Mouse (Mus musculus) neural tube, embryonic 11.5 days (tissue): ENCODE measurements around the gene Alox12. TPM values are rescaled to one million over a fixed set of nuclear protein-coding genes. Genes with fewer than 3 reads are reported as not detected.

ENCODE experiments used
- ATAC-seq: fragments of 200-750 bp; cut with Nextera tagmentation; 2 replicates; pipeline ENCODE4 v1.8.0; 2017; ENCODE audit warnings: moderate number of reproducible peaks, mild to moderate bottlenecking, moderate TSS enrichment, moderate library complexity; ENCODE audit not compliant: insufficient read depth, low FRiP score, low TSS enrichment
- DNase-seq: peaks from one replicate; pipeline ENCODE4 v3.0.0-alpha.2; 2015; ENCODE audit warnings: low spot score
- H3K27ac ChIP-seq: fragments of 300-500 bp; sonication (generic); 2 replicates; pipeline ENCODE4 v1.5.1; 2014; ENCODE audit warnings: low read depth, mild to moderate bottlenecking, low read length
- H3K27me3 ChIP-seq: fragments of 300-500 bp; sonication (generic); 2 replicates; pipeline ENCODE4 v1.6.1; 2014; ENCODE audit warnings: mild to moderate bottlenecking, low read length, mixed read lengths; ENCODE audit not compliant: control insufficient read depth, insufficient read depth
- H3K36me3 ChIP-seq: fragments of 300-500 bp; sonication (generic); 2 replicates; pipeline ENCODE4 v1.6.1; 2014; ENCODE audit warnings: mild to moderate bottlenecking, low read length, moderate library complexity, mixed read lengths; ENCODE audit not compliant: control insufficient read depth, insufficient read depth
- H3K4me1 ChIP-seq: fragments of 300-500 bp; sonication (generic); 2 replicates; pipeline ENCODE4 v1.6.1; 2014; ENCODE audit warnings: low read length, mixed read lengths; ENCODE audit not compliant: control insufficient read depth, insufficient read depth
- H3K4me2 ChIP-seq: fragments of 300-500 bp; sonication (generic); 2 replicates; pipeline ENCODE4 v1.6.1; 2014; ENCODE audit warnings: low read depth, mild to moderate bottlenecking, moderate library complexity
- H3K4me3 ChIP-seq: fragments of 300-500 bp; sonication (generic); 2 replicates; pipeline ENCODE4 v1.5.1; 2014; ENCODE audit warnings: low read depth, low read length
- H3K9ac ChIP-seq: fragments of 300-500 bp; sonication (generic); 2 replicates; pipeline ENCODE4 v1.6.1; 2014; ENCODE audit warnings: mild to moderate bottlenecking, low read length
- H3K9me3 ChIP-seq: fragments of 300-500 bp; sonication (generic); 2 replicates; pipeline ENCODE4 v1.6.1; 2016; ENCODE audit warnings: low read length; ENCODE audit not compliant: control insufficient read depth
- WGBS: fragments of 180-500 bp; shearing (Covaris S2); extraction: QIAGEN DNeasy Blood & Tissue Kit; methylation state at CpG from one replicate; pipeline ENCODE4 v1.1.7; 2014; 5-methylcytosine and 5-hydroxymethylcytosine counted together
- polyA plus RNA-seq: library from polyadenylated mRNA; unstranded; fragments of >200 nt; fragmentation: Nextera tagmentation; extraction: Ambion mirVana; gene quantifications from 2 replicates; pipeline ENCODE4 v1.2.1, GENCODE M21; 2014

The Alox12 gene
- polyA plus RNA-seq, 1 experiment from 2014 or later: 4.0 TPM

GRCm38 (mm10) chr11:70212896-70213295 is 42.3 kb downstream of the Alox12 start:
- Histone ChIP-seq H3K27me3 (peaks cover 48% of the 10 kb centered on the region), H3K36me3 (no peaks in the 10 kb centered on the region), H3K4me2 (no peak overlapping the region), H3K4me3 (no peak overlapping the region), H3K9me3 (no peaks in the 10 kb centered on the region), H3K27ac (no peak overlapping the region), H3K4me1 (peaks cover 16% of the 10 kb centered on the region), H3K9ac (no peak overlapping the region)
- ATAC-seq: no peak
- WGBS: 12% methylated on average over 9 of the region's 9 CpGs
- DNase-seq: peak; percentile 56

- WGBS: 67% methylated on average over 6 of the region's 6 CpGs
- no peaks in the 10 kb centered on the region for H3K36me3 ChIP-seq
- peaks cover 16% of the 10 kb centered on the region for H3K4me1 ChIP-seq
- ATAC-seq (no peak), DNase-seq (no peak)
- H3K27me3 ChIP-seq: peaks cover 48% of the 10 kb centered on the region
- no peak within 1 kb of the TSS for H3K27ac ChIP-seq
- H3K4me3 ChIP-seq: no peak within 1 kb of the TSS
- no peaks in the 10 kb centered on the region for H3K9me3 ChIP-seq
- no peak within 1 kb of the TSS for H3K9ac ChIP-seq
- H3K4me2 ChIP-seq: no peak within 1 kb of the TSS
These were observed 42.7 kb downstream of the Alox12 start, which contains the start of gene Slc16a11 for GRCm38 (mm10) chr11:70212423-70212822. Gene Slc16a11 (plus strand): TSS chr11:70212752.

GRCm38 (mm10) chr11:70211972-70212371 is 43.2 kb downstream of the Alox12 start:
- ATAC-seq (no peak), DNase-seq (no peak)
- peaks cover 47% of the 10 kb centered on the region for H3K27me3 ChIP-seq
- peaks cover 16% of the 10 kb centered on the region for H3K4me1 ChIP-seq
- H3K27ac ChIP-seq: no peak overlapping the region
- no peaks in the 10 kb centered on the region for H3K9me3 ChIP-seq
- H3K9ac ChIP-seq: no peak overlapping the region
- no peak overlapping the region for H3K4me2 ChIP-seq
- H3K4me3 ChIP-seq: no peak overlapping the region
- H3K36me3 ChIP-seq: no peaks in the 10 kb centered on the region
- WGBS: 84% methylated on average over 6 of the region's 6 CpGs

- Histone ChIP-seq H3K9me3 (no peaks in the 10 kb centered on the region), H3K4me2 (no peak overlapping the region), H3K4me1 (peaks cover 16% of the 10 kb centered on the region), H3K27me3 (peaks cover 36% of the 10 kb centered on the region), H3K4me3 (no peak overlapping the region), H3K36me3 (no peaks in the 10 kb centered on the region), H3K9ac (no peak overlapping the region), H3K27ac (no peak overlapping the region)
- ATAC-seq (no peak), DNase-seq (no peak)
- 91% methylated on average over 2 of the region's 2 CpGs for WGBS
These were observed 44.5 kb downstream of the Alox12 start for GRCm38 (mm10) chr11:70210681-70211080.

- H3K9me3 ChIP-seq: no peaks in the 10 kb centered on the region
- H3K9ac ChIP-seq: no peak overlapping the region
- no peak for ATAC-seq
- H3K4me3 ChIP-seq: no peak overlapping the region
- no peaks in the 10 kb centered on the region for H3K36me3 ChIP-seq
- peaks cover 3% of the 10 kb centered on the region; the same call in 1 of the 2 replicates for H3K4me1 ChIP-seq
- H3K27ac ChIP-seq: no peak overlapping the region
- DNase-seq: no peak
- no peak overlapping the region for H3K4me2 ChIP-seq
- H3K27me3 ChIP-seq: peaks cover 18% of the 10 kb centered on the region
- WGBS: 77% methylated on average over 5 of the region's 5 CpGs
These were observed 46.3 kb downstream of the Alox12 start for GRCm38 (mm10) chr11:70208778-70209388.

GRCm38 (mm10) chr11:70207283-70207682 is 47.9 kb downstream of the Alox12 start:
- Histone ChIP-seq H3K4me3 (no peak overlapping the region), H3K36me3 (no peaks in the 10 kb centered on the region), H3K27ac (no peak overlapping the region), H3K4me1 (no peaks in the 10 kb centered on the region), H3K27me3 (peaks cover 3% of the 10 kb centered on the region; the same call in 1 of the 2 replicates), H3K4me2 (no peak overlapping the region), H3K9ac (no peak overlapping the region), H3K9me3 (no peaks in the 10 kb centered on the region)
- WGBS: 94% methylated on average over 7 of the region's 7 CpGs
- DNase-seq (no peak), ATAC-seq (no peak)

- 87% methylated on average over 2 of the region's 2 CpGs for WGBS
- H3K27me3 ChIP-seq: no peaks in the 10 kb centered on the region
- DNase-seq (no peak), ATAC-seq (no peak)
- H3K4me2 ChIP-seq: no peak overlapping the region
- H3K9me3 ChIP-seq: no peaks in the 10 kb centered on the region
- no peaks in the 10 kb centered on the region for H3K4me1 ChIP-seq
- no peak overlapping the region for H3K27ac ChIP-seq
- no peaks in the 10 kb centered on the region for H3K36me3 ChIP-seq
- H3K4me3 ChIP-seq: no peak overlapping the region
- H3K9ac ChIP-seq: no peak overlapping the region
These were observed 48.4 kb downstream of the Alox12 start for GRCm38 (mm10) chr11:70206801-70207200.

GRCm38 (mm10) chr11:70201691-70202090 is 53.5 kb downstream of the Alox12 start:
- H3K9me3 ChIP-seq: no peaks in the 10 kb centered on the region
- no peak overlapping the region for H3K4me3 ChIP-seq
- H3K36me3 ChIP-seq: no peaks in the 10 kb centered on the region
- DNase-seq: peak; percentile 84
- H3K4me1 ChIP-seq: no peaks in the 10 kb centered on the region
- no peak for ATAC-seq
- no peak overlapping the region for H3K9ac ChIP-seq
- WGBS: 43% methylated on average over 5 of the region's 5 CpGs
- no peak overlapping the region for H3K27ac ChIP-seq
- H3K27me3 ChIP-seq: no peaks in the 10 kb centered on the region
- H3K4me2 ChIP-seq: no peak overlapping the region

GRCm38 (mm10) chr11:70200036-70200608 is 55.0 kb downstream of the Alox12 start:
- Histone ChIP-seq H3K4me3 (no peak overlapping the region), H3K9ac (no peak overlapping the region), H3K27ac (no peak overlapping the region), H3K27me3 (no peaks in the 10 kb centered on the region), H3K4me2 (no peak overlapping the region), H3K9me3 (no peaks in the 10 kb centered on the region), H3K4me1 (no peaks in the 10 kb centered on the region), H3K36me3 (no peaks in the 10 kb centered on the region)
- WGBS: 90% methylated on average over 5 of the region's 5 CpGs
- no peak for ATAC-seq
- DNase-seq: no peak
